Mouse (Mus musculus): ENCODE data around the gene Wdr73. TPM values are rescaled to one million over a fixed set of nuclear protein-coding genes. Genes with fewer than 3 reads are reported as not detected.

Wdr73 gene
- polyA plus RNA-seq, 1 experiment from 2014 or later = 29.4 TPM

GRCm38 (mm10) chr7:80866514-80867147 lies 34.4 kb downstream of the Wdr73 start:
- peaks cover 17% of the 10 kb centered on the region for H3K4me1 ChIP-seq
- H3K4me3 ChIP-seq (replicated peaks) = no peak overlapping the region
- H3K27ac ChIP-seq (replicated peaks) = 0 out of 2 replicates have a peak overlapping the region, but pooled peaks have one; percentile 4
- no peaks in the 10 kb centered on the region for H3K27me3 ChIP-seq
- peaks cover 68% of the 10 kb centered on the region for H3K36me3 ChIP-seq
- no peaks in the 10 kb centered on the region for H3K9me3 ChIP-seq (replicated peaks)
- WGBS = 82% methylated on average over 7 of the region's 7 CpGs
- ATAC-seq (ENCODE audit: insufficient number of reproducible peaks, low FRiP score, low TSS enrichment, low read depth) = no peak
- no peak overlapping the region for H3K9ac ChIP-seq
- no peak overlapping the region for H3K4me2 ChIP-seq (replicated peaks)

DNA sequence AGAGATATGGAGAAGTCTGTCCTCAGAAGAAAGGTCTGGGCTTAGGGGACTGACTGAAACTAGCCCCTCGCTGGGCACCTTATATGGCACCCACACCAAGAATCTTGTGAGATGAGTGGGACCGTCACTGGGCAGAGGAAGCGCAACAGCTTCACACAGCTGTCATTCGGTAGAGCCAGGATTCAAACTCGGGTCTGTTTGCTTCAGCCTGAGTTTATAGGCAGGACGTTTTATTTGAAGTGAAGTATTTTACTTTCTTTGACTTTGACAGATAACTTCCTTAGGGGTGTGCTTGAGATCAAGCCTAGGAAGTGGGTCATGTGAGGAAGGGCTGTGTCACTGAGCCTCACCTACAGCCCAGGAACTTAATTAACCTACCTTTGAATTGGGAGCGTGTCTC lies 35.5 kb downstream of the Wdr73 start:
- Histone ChIP-seq H3K27me3 (no peaks in the 10 kb centered on the region), H3K4me3 (replicated peaks) (no peak overlapping the region), H3K9ac (no peak overlapping the region), H3K4me1 (peaks cover 19% of the 10 kb centered on the region), H3K36me3 (peaks cover 59% of the 10 kb centered on the region), H3K9me3 (replicated peaks) (no peaks in the 10 kb centered on the region), H3K4me2 (replicated peaks) (no peak overlapping the region), H3K27ac (replicated peaks) (no peak overlapping the region)
- no peak for ATAC-seq (ENCODE audit: insufficient number of reproducible peaks, low FRiP score, low TSS enrichment, low read depth)
- WGBS = 88% methylated on average over 7 of the region's 7 CpGs

DNA sequence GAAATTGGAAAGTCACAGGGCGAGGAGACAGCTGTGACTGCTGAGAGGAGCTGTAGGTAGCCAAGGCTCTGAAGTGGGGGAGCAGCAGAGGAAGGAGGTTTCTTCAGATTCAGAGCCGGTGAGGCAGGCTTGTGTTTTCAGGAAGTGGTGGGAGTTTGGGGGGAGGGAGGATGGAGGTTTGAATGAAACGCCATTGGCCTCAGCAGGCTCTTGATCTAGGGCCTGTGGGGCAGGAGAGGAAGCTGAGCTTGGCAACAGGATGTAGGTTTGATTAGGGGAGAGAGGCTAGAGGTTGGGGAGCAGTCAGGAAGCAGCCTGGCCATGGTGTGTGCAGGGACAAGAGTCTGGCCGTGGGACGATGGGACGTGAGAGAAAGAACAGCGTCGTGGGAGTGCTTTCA lies 36.2 kb downstream of the Wdr73 start:
- 62% methylated on average over 8 of the region's 8 CpGs for WGBS
- H3K27ac ChIP-seq (replicated peaks) = no peak overlapping the region
- H3K9me3 ChIP-seq (replicated peaks) = no peaks in the 10 kb centered on the region
- peaks cover 23% of the 10 kb centered on the region for H3K4me1 ChIP-seq
- H3K4me3 ChIP-seq (replicated peaks) = no peak overlapping the region
- ATAC-seq (ENCODE audit: insufficient number of reproducible peaks, low FRiP score, low TSS enrichment, low read depth) = no peak
- no peak overlapping the region for H3K4me2 ChIP-seq (replicated peaks)
- H3K9ac ChIP-seq = no peak overlapping the region
- peaks cover 53% of the 10 kb centered on the region for H3K36me3 ChIP-seq
- no peaks in the 10 kb centered on the region for H3K27me3 ChIP-seq

DNA sequence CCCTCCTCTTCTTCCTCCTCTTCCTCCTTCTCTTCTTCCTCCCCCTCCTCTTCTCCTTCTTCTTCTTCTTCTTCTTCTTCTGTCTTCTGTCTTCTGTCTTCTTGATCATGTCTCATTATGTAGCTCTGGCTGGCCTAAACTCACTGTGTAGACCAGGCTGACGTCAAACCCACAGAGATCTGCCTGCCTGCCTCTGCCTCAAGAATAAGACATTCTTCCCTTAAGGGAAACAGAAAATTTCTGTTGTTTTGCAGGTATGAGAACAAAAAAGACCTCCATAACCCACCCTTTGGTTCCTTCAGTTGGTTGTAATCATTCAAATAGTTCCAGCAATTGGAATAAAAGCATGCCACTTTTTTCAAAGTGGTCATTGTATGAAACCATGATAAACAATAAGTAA lies 36.9 kb downstream of the Wdr73 start:
- no peak overlapping the region for H3K4me2 ChIP-seq (replicated peaks)

GRCm38 (mm10) chr7:80863520-80863919 lies 37.5 kb downstream of the Wdr73 start:
- Histone ChIP-seq H3K9ac (no peak overlapping the region), H3K27ac (replicated peaks) (peak overlapping the region; percentile 2; the same call in 1 of the 2 replicates)
- WGBS = 85% methylated on average over 5 of the region's 5 CpGs

More for the DNA sequence above, 36.9 kb downstream of the Wdr73 start:
- Histone ChIP-seq H3K9ac (no peak overlapping the region), H3K4me3 (replicated peaks) (no peak overlapping the region), H3K9me3 (replicated peaks) (no peaks in the 10 kb centered on the region), H3K27ac (replicated peaks) (no peak overlapping the region), H3K27me3 (no peaks in the 10 kb centered on the region), H3K4me1 (peaks cover 24% of the 10 kb centered on the region), H3K36me3 (peaks cover 46% of the 10 kb centered on the region)
- ATAC-seq (ENCODE audit: insufficient number of reproducible peaks, low FRiP score, low TSS enrichment, low read depth) = no peak
- 80% methylated on average over 1 of the region's 1 CpGs for whole genome bisulfite sequencing

GRCm38 (mm10) chr7:80862475-80862874 lies 38.6 kb downstream of the Wdr73 start:
- Histone ChIP-seq H3K27ac (replicated peaks) (no peak overlapping the region), H3K4me2 (replicated peaks) (no peak overlapping the region), H3K4me3 (replicated peaks) (no peak overlapping the region), H3K27me3 (no peaks in the 10 kb centered on the region), H3K36me3 (peaks cover 36% of the 10 kb centered on the region), H3K9me3 (replicated peaks) (no peaks in the 10 kb centered on the region), H3K4me1 (peaks cover 24% of the 10 kb centered on the region), H3K9ac (no peak overlapping the region)
- WGBS = 86% methylated on average over 2 of the region's 2 CpGs
- ATAC-seq (ENCODE audit: insufficient number of reproducible peaks, low FRiP score, low TSS enrichment, low read depth) = no peak

More at GRCm38 (mm10) chr7:80863520-80863919, 37.5 kb downstream of the Wdr73 start:
- no peaks in the 10 kb centered on the region for H3K27me3 ChIP-seq
- peaks cover 24% of the 10 kb centered on the region for H3K4me1 ChIP-seq
- no peaks in the 10 kb centered on the region for H3K9me3 ChIP-seq (replicated peaks)
- H3K36me3 ChIP-seq = peaks cover 42% of the 10 kb centered on the region
- H3K4me2 ChIP-seq (replicated peaks) = no peak overlapping the region; the same call in 1 of the 2 replicates
- H3K4me3 ChIP-seq (replicated peaks) = no peak overlapping the region
- ATAC-seq (ENCODE audit: insufficient number of reproducible peaks, low FRiP score, low TSS enrichment, low read depth) = no peak

- peak; percentile 97 for ATAC-seq (ENCODE audit: insufficient number of reproducible peaks, low FRiP score, low TSS enrichment, low read depth)
- peak within 1 kb of the TSS; percentile 83 for H3K9ac ChIP-seq
- peak within 1 kb of the TSS; percentile 86 for H3K27ac ChIP-seq (replicated peaks)
- H3K27me3 ChIP-seq = no peaks in the 10 kb centered on the region
- H3K36me3 ChIP-seq = peaks cover 20% of the 10 kb centered on the region
- peak within 1 kb of the TSS; percentile 94 for H3K4me3 ChIP-seq (replicated peaks)
- peak within 1 kb of the TSS; percentile 69 for H3K4me2 ChIP-seq (replicated peaks)
- under 1% methylated on average over 40 of the region's 40 CpGs for WGBS
- H3K4me1 ChIP-seq = peaks cover 24% of the 10 kb centered on the region
- no peaks in the 10 kb centered on the region for H3K9me3 ChIP-seq (replicated peaks)
Measured at GRCm38 (mm10) chr7:80860729-80861274, 40.3 kb downstream of the Wdr73 start, which contains the start of gene Zscan2. Zscan2 (plus strand) TSS chr7:80860920.

DNA sequence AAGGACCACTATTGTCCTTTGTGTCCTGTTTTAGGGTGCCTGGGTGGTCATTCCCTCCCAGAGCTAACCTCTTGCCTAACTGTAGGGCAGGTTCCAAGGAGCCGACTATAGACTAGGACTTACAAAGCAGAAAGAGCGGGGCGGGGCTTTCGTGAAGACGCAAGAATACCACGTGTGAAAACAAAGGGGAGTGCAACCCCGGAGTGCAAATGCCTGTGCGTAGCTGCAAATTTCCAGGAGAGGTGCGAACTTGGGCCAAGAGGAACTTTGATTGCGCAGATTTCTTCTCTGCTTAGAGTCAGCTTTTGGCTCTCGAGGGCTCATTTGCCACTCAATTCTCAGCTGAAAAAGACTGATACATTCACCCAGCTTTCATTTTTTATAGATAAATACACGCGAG lies 40.8 kb downstream of the Wdr73 start:
- Histone ChIP-seq H3K4me1 (peaks cover 24% of the 10 kb centered on the region), H3K27ac (replicated peaks) (no peak overlapping the region), H3K27me3 (no peaks in the 10 kb centered on the region), H3K4me3 (replicated peaks) (peak overlapping the region; percentile 94), H3K9me3 (replicated peaks) (no peaks in the 10 kb centered on the region), H3K36me3 (peaks cover 14% of the 10 kb centered on the region), H3K4me2 (replicated peaks) (peak overlapping the region; percentile 69), H3K9ac (peak overlapping the region; percentile 26; the same call in 1 of the 2 replicates)
- peak; percentile 61; the same call in 1 of the 2 replicates for ATAC-seq (ENCODE audit: insufficient number of reproducible peaks, low FRiP score, low TSS enrichment, low read depth)
- WGBS = under 1% methylated on average over 13 of the region's 13 CpGs

GRCm38 (mm10) chr7:80857181-80857580 lies 43.9 kb downstream of the Wdr73 start:
- no peak overlapping the region for H3K4me3 ChIP-seq (replicated peaks)
- peaks cover 12% of the 10 kb centered on the region for H3K4me1 ChIP-seq
- no peak overlapping the region for H3K9ac ChIP-seq
- ATAC-seq (ENCODE audit: insufficient number of reproducible peaks, low FRiP score, low TSS enrichment, low read depth) = no peak
- H3K36me3 ChIP-seq = no peaks in the 10 kb centered on the region
- no peaks in the 10 kb centered on the region for H3K27me3 ChIP-seq
- no peaks in the 10 kb centered on the region for H3K9me3 ChIP-seq (replicated peaks)
- H3K4me2 ChIP-seq (replicated peaks) = no peak overlapping the region
- 32% methylated on average over 6 of the region's 6 CpGs for WGBS
- no peak overlapping the region for H3K27ac ChIP-seq (replicated peaks)

GRCm38 (mm10) chr7:80855316-80855715 lies 45.8 kb downstream of the Wdr73 start:
- H3K27me3 ChIP-seq = no peaks in the 10 kb centered on the region
- ATAC-seq (ENCODE audit: insufficient number of reproducible peaks, low FRiP score, low TSS enrichment, low read depth) = no peak
- no peaks in the 10 kb centered on the region for H3K9me3 ChIP-seq (replicated peaks)
- H3K36me3 ChIP-seq = no peaks in the 10 kb centered on the region
- H3K9ac ChIP-seq = no peak overlapping the region
- H3K4me3 ChIP-seq (replicated peaks) = no peak overlapping the region
- H3K4me1 ChIP-seq = peaks cover 5% of the 10 kb centered on the region; the same call in 1 of the 2 replicates
- no peak overlapping the region for H3K27ac ChIP-seq (replicated peaks)
- H3K4me2 ChIP-seq (replicated peaks) = no peak overlapping the region

DNA sequence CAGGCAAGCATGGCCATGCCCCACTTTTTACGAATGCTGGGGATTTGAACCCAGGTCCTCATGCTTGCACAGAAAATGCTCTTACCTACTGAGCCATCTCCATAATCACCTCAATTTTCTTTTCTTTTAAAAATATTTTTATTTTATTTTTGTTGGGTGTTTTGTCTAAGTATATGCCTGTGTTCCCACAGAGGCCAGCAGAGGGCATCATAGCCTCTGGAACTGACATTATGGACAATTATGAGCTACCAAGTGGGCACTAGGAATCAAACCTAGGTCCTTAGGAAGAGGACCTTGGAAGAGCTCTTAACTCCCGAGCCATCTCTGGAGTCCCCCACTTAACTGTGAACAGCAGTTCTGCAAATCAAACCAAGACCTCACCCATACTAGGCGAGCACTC lies 47.9 kb downstream of the Wdr73 start:
- Histone ChIP-seq H3K9ac (no peak overlapping the region), H3K9me3 (replicated peaks) (no peaks in the 10 kb centered on the region), H3K4me2 (replicated peaks) (no peak overlapping the region), H3K27ac (replicated peaks) (no peak overlapping the region), H3K4me3 (replicated peaks) (no peak overlapping the region), H3K36me3 (no peaks in the 10 kb centered on the region), H3K27me3 (no peaks in the 10 kb centered on the region), H3K4me1 (no peaks in the 10 kb centered on the region)
- WGBS = 95% methylated on average over 3 of the region's 3 CpGs
- no peak for ATAC-seq (ENCODE audit: insufficient number of reproducible peaks, low FRiP score, low TSS enrichment, low read depth)

Data from embryonic facial prominence, embryonic 15.5 days (tissue).